9 mouse cellular contexts compared by ENCODE assay signal in genomic region chr6:127870345-127871324, GRCm38 (mm10). TPM values are rescaled to one million over a fixed set of nuclear protein-coding genes. Genes with fewer than 3 reads are reported as not detected.
A peak's percentile ranks its signal among the peaks of the same experiment; 100 is the strongest.
DNase-seq lines count a peak whose midpoint lies in the region; ATAC-seq and TF ChIP-seq lines count a peak whose summit lies in the region.
"Had no signal": no experiment of that assay in that cellular context is flagged by ENCODE, and none has a peak within 500 bp of the region (broad histone marks: within the 10 kb centered on the region; RNA-seq: fewer than 3 reads in every experiment).

No protein-coding gene starts in this region.

- 0 out of 2 replicates have a peak, but pooled peaks have one; percentile 39 for ATAC-seq in kidney, embryonic 16.5 days (ENCODE audit: low FRiP score, low TSS enrichment)
- no peak for ATAC-seq in cerebellum, adult (ENCODE audit: insufficient number of reproducible peaks, low FRiP score, low TSS enrichment)
- ATAC-seq in granulocyte monocyte progenitor cell, adult 5-6 weeks (replicated peaks; ENCODE audit: poor library complexity, severe bottlenecking) = no peak

- no peak overlapping the region for H3K27ac ChIP-seq in kidney, embryonic 16.5 days (ENCODE audit: low read length)
- H3K27ac ChIP-seq in gastrocnemius, adult 2 months = peak overlapping the region; percentile 81

- WGBS in kidney, embryonic 16.5 days = 50% methylated on average over 12 of the region's 12 CpGs

- intact Hi-C loops in gastrocnemius, adult 2 months (cut with DNase I) = no loop called here

- H3K9ac ChIP-seq in kidney, embryonic 16.5 days (replicated peaks; ENCODE audit: low read length) = no peak overlapping the region

- TF ChIP-seq CTCF in gastrocnemius, adult 2 months (IDR thresholded peaks at IDR 0.05) = peak; percentile 41

- no peak for DNase-seq in kidney, adult 11 months
- peak; percentile 46 for DNase-seq in adipocyte (ENCODE audit: low spot score)
- peak; percentile 85 for DNase-seq in gastrocnemius, adult 2 months
- peak; percentile 55 for DNase-seq in lung, postnatal 36 days
- DNase-seq in left cerebral cortex, adult 8-10 months (ENCODE audit: low spot score in 2 of 2) = no peak

- no peaks in the 10 kb centered on the region for H3K27me3 ChIP-seq in kidney, embryonic 16.5 days (ENCODE audit: insufficient read depth, low read length)

- no peaks in the 10 kb centered on the region for H3K9me3 ChIP-seq in kidney, embryonic 16.5 days (ENCODE audit: low read length)

- H3K36me3 ChIP-seq in kidney, embryonic 16.5 days (ENCODE audit: insufficient read depth, low read length) = no peaks in the 10 kb centered on the region

- no peak overlapping the region for H3K4me2 ChIP-seq in kidney, embryonic 16.5 days (replicated peaks; ENCODE audit: low read depth, low read length)

- peaks cover 7% of the 10 kb centered on the region for H3K4me1 ChIP-seq in kidney, embryonic 16.5 days (ENCODE audit: insufficient read depth, low read length)

- no peak overlapping the region for H3K4me3 ChIP-seq in kidney, embryonic 16.5 days (ENCODE audit: low read length)
- no peak overlapping the region for H3K4me3 ChIP-seq in gastrocnemius, adult 2 months
- H3K4me3 ChIP-seq: myocyte had no signal

RNA-seq across cellular contexts. Expression of gene Tspan11, which starts 16.8 kb away (rescaled TPM):
- polyA plus RNA-seq in kidney, embryonic 16.5 days (2015; fragmentation: Nextera tagmentation; extraction: Ambion mirVana) = 7.8 and 7.9 TPM in 2 replicates
- 1 to 10 TPM in 1 of 2 experiments, under 1 TPM in 1; 0.74 to 1.0 TPM for total RNA-seq in gastrocnemius, adult 2 months (2021)
- 1 to 10 TPM; 3.9 to 5.4 (median 4.6) TPM for total RNA-seq in left cerebral cortex, adult 8-10 months (2022)
- not detected in 2 replicates for total RNA-seq in granulocyte monocyte progenitor cell, adult 5-6 weeks (2014; fragmentation: Nextera tagmentation)
- total RNA-seq in granulocyte monocyte progenitor cell, adult 5-6 weeks (2017) = not detected in 2 replicates

Comparison
In these comparisons a context has a peak if more than half of its experiments do, and no peak if none do; other contexts are left out.
1. DNase-seq: peak in adipocyte (single experiment), gastrocnemius, adult 2 months (single experiment) and lung, postnatal 36 days (single experiment); none in kidney, adult 11 months (single experiment) and left cerebral cortex, adult 8-10 months (0 of 2).